Mouse (Mus musculus): ENCODE results near the gene Hdac2.
A peak's percentile ranks its signal among the peaks of the same experiment; 100 is the strongest.

- peak; percentile 62 for TF ChIP-seq CTCF (IDR thresholded peaks at IDR 0.05; ENCODE audit: control insufficient read depth, insufficient read depth, insufficient read length)
- TF ChIP-seq MAX (IDR thresholded peaks at IDR 0.05): no peak
- no peak for TF ChIP-seq MYOD1 (IDR thresholded peaks at IDR 0.05; ENCODE audit: control insufficient read depth, insufficient read length, low read depth)
Observed at GRCm38 (mm10) chr10:37014274-37015107, 40.1 kb downstream of the Hdac2 start.
